Mouse (Mus musculus) urinary bladder, adult 18-20 months (tissue): Measurements from ENCODE around the gene Ccdc96.

ENCODE experiments used
- DNase-seq, 2 experiments: peaks; one replicate each; pipeline ENCODE4 v3.0.0; 2022; ENCODE audit warnings: low spot score in 2 of 2, mixed read lengths in 2 of 2

Gene Ccdc96

DNA sequence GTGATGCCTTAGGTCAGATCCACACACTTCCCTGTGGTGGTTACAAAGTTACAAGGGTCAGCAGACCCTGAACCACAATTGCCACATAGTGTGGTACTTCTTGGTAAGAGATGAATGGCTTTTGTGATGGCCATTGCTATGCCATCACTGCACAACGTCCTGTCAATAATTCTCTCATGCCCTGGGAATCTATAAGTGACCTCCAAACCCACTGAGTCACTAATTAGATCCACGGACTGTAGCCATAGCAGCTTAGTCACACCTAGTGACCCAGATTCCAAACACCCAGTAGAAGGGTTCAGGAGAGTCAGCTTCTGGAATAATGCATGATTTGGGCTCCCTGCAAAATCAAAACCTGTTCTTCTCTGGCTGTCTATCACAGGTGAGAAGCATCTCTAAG, 40.8 kb downstream of the Ccdc96 start:
- no peak for DNase-seq

DNA sequence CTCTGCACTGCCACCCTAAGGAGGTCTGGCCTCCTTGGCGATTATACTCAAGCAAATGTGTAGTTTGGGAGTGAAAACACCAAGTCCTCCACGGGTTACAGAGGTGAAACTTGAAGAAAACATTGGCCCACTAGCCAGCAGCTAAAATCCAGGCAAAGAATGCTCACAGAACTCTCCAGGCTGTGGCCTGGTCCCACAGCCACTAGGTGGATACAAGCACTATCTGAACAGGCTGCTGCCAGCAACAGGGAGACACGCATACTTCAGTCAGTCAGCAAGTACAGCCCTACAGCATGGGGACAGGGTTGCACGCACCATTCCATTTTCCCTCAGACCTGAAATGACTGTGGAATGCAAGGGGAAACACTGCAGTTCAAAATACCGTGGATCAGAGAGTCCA, 41.9 kb downstream of the Ccdc96 start:
- DNase-seq = no peak

DNA sequence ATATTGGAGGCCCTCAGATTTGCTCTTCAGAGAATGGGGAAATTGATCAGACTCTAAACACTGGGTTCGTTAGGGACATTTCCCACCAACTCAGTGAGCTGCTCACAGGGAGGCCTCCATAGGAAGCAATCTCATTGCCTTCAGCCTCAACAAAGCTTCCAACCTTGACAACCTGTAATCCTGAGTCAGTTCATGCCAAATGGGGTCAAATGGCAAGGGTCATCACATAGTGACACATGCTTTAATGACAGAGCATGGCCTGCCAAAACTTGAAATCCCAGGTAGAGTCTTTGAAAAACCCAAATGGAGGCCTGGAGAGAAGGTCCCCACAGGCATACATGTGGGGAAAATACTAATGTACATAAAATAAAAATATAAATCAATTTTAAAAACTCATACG, 42.5 kb downstream of the Ccdc96 start:
- DNase-seq = no peak

DNA sequence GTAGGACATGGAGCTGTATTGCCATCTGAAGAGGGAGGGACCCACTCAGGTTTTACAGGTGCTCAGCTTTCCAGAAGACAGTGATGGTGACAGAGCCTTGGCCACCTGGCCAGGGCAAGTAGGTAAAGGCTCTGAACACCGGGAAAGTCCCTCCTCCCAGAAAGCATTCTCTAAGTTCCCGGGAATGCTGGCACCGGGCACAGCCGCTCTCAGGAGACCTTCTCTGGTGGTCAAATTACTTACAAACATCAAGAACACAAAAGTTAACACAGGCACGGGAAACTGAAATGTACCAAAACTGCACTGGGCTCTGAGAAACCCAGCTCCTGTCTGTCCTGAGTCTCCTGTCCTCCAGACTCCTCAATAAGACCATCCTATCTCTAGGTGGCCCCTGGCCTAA, 45.3 kb downstream of the Ccdc96 start:
- no peak for DNase-seq

DNA sequence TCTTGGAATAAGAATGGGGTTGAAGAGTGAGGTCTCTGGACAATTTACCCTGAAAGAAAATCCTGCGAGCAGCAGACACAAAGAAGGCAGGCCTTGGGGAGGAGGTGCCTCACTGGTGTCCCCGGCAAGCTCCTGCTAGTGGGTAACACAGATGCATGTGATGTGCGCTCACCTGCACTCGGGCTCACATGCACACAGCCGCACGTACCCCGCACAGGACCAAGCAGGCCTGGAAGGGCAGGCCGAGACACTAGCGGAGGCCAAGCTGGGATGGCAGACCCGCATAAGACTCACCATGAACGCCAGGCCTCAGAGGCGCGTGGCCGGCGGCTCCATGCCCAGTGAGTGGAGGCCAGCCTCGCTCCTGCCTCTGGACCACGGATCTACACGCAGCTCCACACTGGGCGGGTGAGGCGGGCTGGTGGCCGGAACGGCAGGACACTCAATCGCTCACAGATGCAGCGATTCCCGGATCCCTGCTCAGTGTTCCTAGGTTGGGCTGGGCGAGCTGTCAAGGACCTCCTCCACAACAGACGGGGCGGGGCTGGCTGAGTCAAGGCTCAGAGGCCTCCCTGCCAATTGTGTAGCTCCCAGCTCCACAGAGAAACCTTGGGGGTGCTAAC, 45.9 kb downstream of the Ccdc96 start:
- DNase-seq = peak; percentile 94 to 97

DNA sequence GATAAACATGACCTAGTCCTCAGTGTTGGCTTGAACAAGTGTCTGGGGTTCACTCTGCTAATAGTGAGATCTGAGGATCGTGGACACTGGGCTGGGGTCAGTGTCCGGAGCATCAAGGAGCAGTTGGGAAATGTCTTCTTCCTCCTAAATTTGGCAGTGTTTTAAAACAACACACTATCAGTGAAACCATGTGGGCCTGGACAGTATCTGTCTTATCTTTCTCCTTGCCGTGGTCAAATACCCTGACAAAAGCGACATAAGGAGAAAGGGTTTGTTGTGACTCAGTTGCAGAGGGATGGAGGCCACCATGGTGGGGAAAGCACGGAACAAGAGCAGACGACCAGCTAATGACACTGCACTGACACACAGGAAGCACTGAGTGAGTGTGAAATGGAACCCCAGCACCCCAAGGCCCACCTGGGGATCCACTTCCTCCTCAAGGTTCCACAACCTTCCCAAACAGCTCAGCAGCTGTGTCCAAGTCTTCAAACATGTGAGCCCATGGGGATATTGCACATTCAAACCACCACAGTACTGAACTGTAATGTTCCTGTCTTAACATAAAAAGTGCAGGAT, 50.2 kb downstream of the Ccdc96 start:
- no peak for DNase-seq

DNA sequence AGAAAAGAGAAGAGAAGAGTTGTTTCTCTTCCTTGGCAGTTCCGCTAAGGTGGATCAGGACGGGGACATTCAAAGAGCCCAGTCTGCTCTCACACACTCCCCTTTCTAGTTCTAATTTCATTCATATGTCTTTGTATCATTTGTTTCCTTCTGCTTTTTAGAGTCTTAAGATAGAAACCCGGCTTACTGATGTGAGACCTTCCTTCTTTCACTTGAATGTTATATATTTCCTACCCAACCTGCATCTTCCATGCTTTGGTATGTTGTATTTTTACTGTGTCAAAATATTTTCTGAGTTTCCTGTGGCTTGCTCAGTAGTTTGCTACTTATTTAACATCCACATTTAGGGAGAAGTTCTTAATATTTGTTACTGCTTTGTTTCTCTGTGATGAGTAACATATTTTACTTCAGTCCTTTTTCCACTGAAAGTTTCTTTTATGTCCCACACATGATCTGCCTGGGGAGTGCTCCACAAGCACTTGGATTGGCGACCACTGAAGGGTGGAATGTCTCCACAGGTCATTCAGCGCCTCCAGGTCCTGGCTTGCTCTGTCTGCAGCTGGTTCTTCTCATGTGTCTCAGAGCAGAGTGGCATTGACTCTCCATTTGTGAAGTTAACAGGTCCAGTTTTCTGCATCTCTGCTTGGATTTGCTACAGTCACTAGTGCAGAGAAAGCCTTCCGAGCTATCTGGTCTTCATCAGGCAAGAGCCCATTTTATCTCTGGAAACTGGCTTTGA, 51.2 kb downstream of the Ccdc96 start:
- no peak for DNase-seq

DNA sequence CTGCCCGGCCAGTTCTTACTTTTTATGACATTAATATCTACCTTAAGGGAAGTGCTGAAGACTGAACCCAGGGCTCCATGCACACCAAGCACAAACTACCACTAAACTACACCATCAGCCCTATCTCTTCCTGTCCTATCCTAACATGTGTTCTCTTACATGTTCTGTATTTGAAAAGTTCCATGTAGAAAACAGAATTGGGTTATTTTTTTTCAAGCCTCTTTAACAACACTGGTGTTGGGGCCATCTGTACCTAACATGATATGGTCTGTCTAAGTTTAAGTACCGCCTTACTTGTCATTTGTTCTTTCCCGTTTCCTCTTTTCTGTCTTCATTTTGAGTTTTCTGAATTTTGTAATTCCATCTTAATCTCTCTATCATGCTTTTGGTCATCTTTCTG, 52.0 kb downstream of the Ccdc96 start:
- no peak for DNase-seq
